Mouse (Mus musculus) retina, embryonic 14.5 days (tissue): ENCODE measurements around the gene Gm7168.
A peak's percentile ranks its signal among the peaks of the same experiment; 100 is the strongest.
"Not testable (repeated sequence)": the region's sequence is repeated elsewhere in the genome, so short reads cannot be mapped to it uniquely, and the experiment has no call there.

ENCODE experiments used
- DNase-seq: peaks from one replicate; pipeline ENCODE4 v3.0.0-alpha.2; 2015; ENCODE audit warnings: low spot score

The Gm7168 gene

GRCm38 (mm10) chr17:13948073-13948472 is at the start of gene Gm7168:
Gene Gm7168 (plus strand): TSS chr17:13948373.
- DNase-seq = not testable (repeated sequence)

DNA sequence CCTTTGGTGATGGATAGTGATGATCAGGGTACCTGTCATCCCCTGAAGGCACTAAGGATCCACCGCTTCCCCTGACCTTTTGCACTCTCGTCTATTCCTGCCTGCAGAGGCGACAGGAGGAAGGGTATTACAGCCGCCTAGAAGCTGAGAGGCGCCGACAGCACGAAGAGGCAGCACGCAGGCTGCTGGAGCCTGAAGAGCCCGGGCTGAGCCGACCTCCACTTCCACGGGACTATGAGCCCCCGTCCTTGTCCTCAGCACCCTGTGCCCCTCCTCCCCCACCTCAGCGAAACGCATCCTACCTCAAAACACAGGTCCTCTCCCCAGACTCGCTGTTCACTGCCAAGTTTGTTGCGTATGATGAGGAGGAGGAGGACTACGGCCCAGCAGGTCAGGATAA is 49.3 kb upstream of the Gm7168 start:
- no peak for DNase-seq

- DNase-seq = no peak
These were observed 48.9 kb upstream of the Gm7168 start for GRCm38 (mm10) chr17:13899241-13899640.

DNA sequence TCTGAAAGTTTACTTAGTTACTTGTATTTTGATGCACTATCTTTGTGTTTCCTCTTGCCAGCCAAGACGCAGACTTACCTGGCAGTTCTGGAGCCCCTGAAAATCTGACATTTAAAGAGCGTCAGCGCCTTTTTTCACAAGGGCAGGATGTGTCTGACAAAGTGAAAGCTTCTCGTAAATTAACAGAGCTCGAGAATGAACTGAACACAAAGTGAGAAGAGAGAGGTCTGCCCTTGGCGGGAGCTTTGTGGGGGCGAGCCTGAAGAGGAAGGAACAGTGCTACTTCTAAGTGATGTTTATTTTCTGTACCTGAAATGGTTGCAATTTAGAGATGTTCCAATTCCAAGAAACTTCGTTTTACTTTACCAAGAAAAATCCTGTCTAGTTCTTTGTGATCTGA is 44.4 kb upstream of the Gm7168 start:
- no peak for DNase-seq

- no peak for DNase-seq
These were observed 41.1 kb upstream of the Gm7168 start for GRCm38 (mm10) chr17:13907082-13907481.

DNA sequence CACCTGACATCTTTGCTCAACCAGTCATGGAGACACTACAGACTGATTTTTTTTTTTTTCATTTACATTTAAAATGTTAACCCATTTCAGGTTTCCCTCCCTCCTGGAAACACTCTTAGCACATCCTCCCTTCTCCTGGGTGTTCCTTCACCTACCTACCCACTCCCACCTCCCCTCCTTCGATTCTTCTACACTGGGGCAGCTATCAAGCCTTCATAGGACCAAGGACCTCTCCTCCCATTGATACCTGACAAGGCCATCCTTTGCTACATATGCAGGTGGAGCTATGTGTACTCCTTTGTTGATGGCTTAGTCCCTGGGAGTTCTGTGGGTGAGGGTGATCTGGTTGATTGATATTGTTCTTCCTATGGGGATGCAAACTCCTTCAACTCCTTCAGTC is 40.5 kb upstream of the Gm7168 start:
- DNase-seq = no peak

GRCm38 (mm10) chr17:13913951-13914350 is 34.2 kb upstream of the Gm7168 start:
- no peak for DNase-seq

DNA sequence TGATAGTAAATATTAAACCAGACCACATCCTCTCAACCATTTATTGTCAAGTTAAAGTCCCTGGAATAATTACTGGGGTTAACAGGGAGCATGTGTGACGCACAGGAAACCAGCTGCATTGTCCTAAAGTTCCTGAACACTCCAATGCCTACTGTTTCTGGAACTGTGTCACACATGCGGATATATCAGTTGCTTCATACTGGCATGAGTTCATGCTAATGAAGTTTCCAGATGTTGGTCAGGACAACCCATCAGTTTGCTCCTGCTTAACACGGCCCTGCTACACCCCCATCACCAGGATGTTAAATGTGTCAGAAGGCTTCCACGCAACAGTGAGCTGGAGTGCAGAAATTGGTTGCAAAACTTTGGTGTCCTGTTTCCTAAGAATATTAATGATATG is 33.6 kb upstream of the Gm7168 start:
- no peak for DNase-seq

DNA sequence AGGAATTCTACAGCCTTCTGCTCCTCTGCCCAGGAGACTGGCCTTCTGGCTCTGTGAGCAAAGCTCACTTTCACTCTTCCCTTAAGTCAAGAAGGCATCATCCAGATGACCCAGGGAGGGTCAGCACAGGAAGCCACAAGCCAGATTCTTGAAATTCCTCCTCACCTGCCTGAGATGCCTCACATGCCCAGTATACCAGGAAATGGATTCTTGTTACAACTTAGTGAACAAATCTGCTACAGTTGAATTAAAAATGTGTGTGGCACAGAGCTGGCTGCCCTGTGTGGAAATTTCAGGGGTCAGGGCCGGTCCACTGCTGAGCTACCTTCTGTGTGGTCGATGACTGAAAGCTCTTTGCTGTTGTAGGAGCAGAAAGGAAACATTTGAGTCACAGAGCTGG is 27.4 kb upstream of the Gm7168 start:
- DNase-seq = no peak

- DNase-seq = peak; percentile 28
These were observed 24.8 kb upstream of the Gm7168 start for GRCm38 (mm10) chr17:13923418-13923817.

GRCm38 (mm10) chr17:13924588-13924987 is 23.6 kb upstream of the Gm7168 start:
- no peak for DNase-seq

DNA sequence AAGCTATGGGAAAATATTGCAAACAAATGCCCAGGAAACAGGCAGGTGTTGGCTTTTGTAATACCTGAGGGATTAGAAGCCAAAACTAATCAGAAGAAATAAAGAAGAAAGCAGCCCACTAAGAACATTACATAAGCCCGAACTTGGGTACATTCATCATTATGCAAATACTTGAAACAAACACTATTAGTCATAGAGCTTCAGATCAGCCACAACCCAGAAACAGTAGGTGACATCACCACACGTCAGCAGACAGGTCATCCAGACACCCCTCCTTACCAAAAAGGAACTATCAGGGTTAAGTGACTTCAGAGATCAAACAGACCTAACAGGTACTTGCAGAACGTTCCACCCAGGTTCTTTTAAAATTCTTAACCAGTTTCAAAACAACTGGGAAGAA is 22.2 kb upstream of the Gm7168 start:
- no peak for DNase-seq

DNA sequence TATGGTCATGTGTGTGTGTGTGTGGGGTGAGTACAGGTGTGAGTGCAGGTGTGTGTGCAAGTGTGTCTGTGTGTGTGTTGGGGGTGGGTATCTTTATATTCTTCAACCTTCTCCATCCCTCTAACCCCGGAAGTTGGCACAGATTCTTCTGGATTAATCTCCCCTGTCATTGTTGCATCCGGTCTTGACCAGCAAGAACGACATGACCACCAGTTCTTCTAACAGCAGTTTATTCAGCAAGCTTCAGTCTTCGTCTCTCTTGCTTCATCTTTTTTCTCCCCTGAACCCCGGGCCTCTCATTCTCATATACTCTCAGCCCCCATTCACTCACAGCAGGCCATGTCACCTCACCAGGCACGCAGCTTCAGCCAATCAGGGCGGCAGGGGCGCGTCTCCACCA is 17.8 kb upstream of the Gm7168 start:
- DNase-seq = no peak

- DNase-seq = not testable (repeated sequence)
These were observed 12.8 kb upstream of the Gm7168 start for GRCm38 (mm10) chr17:13935364-13935763.

- no peak for DNase-seq
These were observed 10.4 kb upstream of the Gm7168 start for GRCm38 (mm10) chr17:13937787-13938186.

GRCm38 (mm10) chr17:13938652-13939051 is 9.5 kb upstream of the Gm7168 start:
- no peak for DNase-seq

GRCm38 (mm10) chr17:13939231-13939630 is 8.9 kb upstream of the Gm7168 start:
- not testable (repeated sequence) for DNase-seq

DNA sequence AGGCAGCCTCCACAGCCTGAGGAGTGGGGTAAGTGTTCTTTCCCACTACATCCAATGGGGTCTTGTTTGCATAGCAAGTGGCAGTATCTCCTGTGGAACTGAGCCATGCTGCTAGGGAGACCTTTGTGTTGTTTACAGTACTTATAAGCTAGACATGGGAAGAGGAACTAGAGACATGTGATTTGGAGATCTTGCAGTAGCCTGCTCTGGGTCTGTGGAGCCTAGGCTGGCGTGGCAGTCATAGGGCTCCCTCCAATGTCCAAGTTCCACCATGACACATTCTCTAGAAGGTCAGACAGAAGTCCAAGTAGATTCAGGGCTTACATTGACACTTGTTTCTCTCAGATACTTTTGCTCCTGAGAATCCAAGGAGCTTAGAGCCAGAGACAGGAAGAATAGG is 7.7 kb upstream of the Gm7168 start:
- no peak for DNase-seq

- not testable (repeated sequence) for DNase-seq
These were observed 3.4 kb downstream of the Gm7168 start for GRCm38 (mm10) chr17:13951570-13951969.

- DNase-seq = not testable (repeated sequence)
These were observed 10.0 kb downstream of the Gm7168 start for GRCm38 (mm10) chr17:13958129-13958528.

- DNase-seq = not testable (repeated sequence)
These were observed 14.1 kb downstream of the Gm7168 start for GRCm38 (mm10) chr17:13962245-13962644.

DNA sequence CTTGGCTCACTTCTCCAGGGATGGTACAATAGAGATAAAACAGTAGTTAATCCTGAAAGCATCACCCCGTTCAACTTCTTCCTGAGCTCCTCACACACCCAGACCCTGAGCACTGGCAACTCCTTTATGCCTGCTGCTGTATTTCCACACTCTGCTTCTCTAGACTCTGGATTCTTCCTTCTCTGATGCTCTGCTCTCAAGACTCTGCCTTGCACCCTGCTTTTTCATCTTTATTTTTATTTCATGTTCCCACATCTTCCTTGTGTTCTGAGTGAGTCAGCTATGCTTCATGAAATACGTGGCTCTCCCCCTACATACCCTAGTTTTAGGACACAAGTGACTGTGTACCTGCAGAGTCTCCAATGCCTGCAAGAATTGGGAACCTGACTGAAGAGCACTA is 16.9 kb downstream of the Gm7168 start:
- not testable (repeated sequence) for DNase-seq

- not testable (repeated sequence) for DNase-seq
These were observed 21.7 kb downstream of the Gm7168 start for GRCm38 (mm10) chr17:13969917-13970316.

GRCm38 (mm10) chr17:13970796-13971195 is 22.6 kb downstream of the Gm7168 start:
- not testable (repeated sequence) for DNase-seq

DNA sequence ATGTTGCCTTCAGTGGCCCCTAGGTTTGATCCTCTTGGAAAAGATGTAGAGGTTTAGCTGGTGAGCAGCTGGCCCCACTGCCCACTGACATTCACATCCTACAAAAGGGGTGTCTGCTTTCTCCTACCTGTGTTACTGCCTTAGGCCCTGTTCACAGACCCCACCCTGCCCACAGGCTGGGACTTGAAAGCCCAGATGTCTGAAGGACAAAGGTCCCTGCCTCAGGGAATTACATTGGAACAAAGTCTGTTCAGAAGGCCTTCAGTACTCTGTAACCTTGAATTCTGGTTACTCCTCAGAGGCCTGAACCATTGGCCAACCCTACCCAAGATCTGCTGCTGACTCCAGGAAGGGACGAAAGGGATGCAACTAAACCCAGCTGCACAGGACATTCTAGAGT is 39.5 kb downstream of the Gm7168 start:
- no peak for DNase-seq
